Mouse (Mus musculus): ENCODE measurements around the gene Mrrf. TPM values are rescaled to one million over a fixed set of nuclear protein-coding genes. Genes with fewer than 3 reads are reported as not detected.

Gene Mrrf
- polyA plus RNA-seq, 1 experiment from 2014 or later: 23.1 TPM

- ATAC-seq (replicated peaks): no peak
- Histone ChIP-seq H3K27ac (no peak overlapping the region), H3K9me3 (no peaks in the 10 kb centered on the region), H3K4me1 (peaks cover 31% of the 10 kb centered on the region), H3K9ac (no peak overlapping the region), H3K4me2 (peak overlapping the region; percentile 27; the same call in 1 of the 2 replicates), H3K4me3 (peak overlapping the region; percentile 35; the same call in 1 of the 2 replicates), H3K36me3 (replicated peaks) (no peaks in the 10 kb centered on the region), H3K27me3 (replicated peaks) (peaks cover 87% of the 10 kb centered on the region)
- WGBS: 1% methylated on average over 21 of the region's 21 CpGs
Measured at GRCm38 (mm10) chr2:36103069-36103554, 33.1 kb upstream of the Mrrf start.

GRCm38 (mm10) chr2:36103555-36104367 lies 32.4 kb upstream of the Mrrf start:
- Histone ChIP-seq H3K9me3 (no peaks in the 10 kb centered on the region), H3K4me1 (peaks cover 31% of the 10 kb centered on the region), H3K9ac (no peak overlapping the region), H3K27ac (no peak overlapping the region), H3K36me3 (replicated peaks) (no peaks in the 10 kb centered on the region), H3K4me2 (peak overlapping the region; percentile 61), H3K27me3 (replicated peaks) (peaks cover 81% of the 10 kb centered on the region), H3K4me3 (peak overlapping the region; percentile 35)
- peak; percentile 27; the same call in 1 of the 2 replicates for ATAC-seq (replicated peaks)
- under 1% methylated on average over 38 of the region's 38 CpGs for WGBS

- WGBS: under 1% methylated on average over 32 of the region's 32 CpGs
- no peaks in the 10 kb centered on the region for H3K9me3 ChIP-seq
- peaks cover 31% of the 10 kb centered on the region for H3K4me1 ChIP-seq
- H3K4me2 ChIP-seq: peak overlapping the region; percentile 61
- no peaks in the 10 kb centered on the region for H3K36me3 ChIP-seq (replicated peaks)
- H3K4me3 ChIP-seq: peak overlapping the region; percentile 35
- peak; percentile 32; the same call in 1 of the 2 replicates for ATAC-seq (replicated peaks)
- H3K27me3 ChIP-seq (replicated peaks): peaks cover 79% of the 10 kb centered on the region
- no peak overlapping the region for H3K9ac ChIP-seq
- no peak overlapping the region for H3K27ac ChIP-seq
Measured at GRCm38 (mm10) chr2:36104436-36104955, 31.7 kb upstream of the Mrrf start.

GRCm38 (mm10) chr2:36104956-36105741 lies 31.0 kb upstream of the Mrrf start, which contains the start of gene Lhx6:
TSS of gene Lhx6 (minus strand) at chr2:36105408.
- H3K27ac ChIP-seq: no peak within 1 kb of the TSS
- WGBS: under 1% methylated on average over 55 of the region's 58 CpGs
- peak; percentile 28; the same call in 1 of the 2 replicates for ATAC-seq (replicated peaks)

DNA sequence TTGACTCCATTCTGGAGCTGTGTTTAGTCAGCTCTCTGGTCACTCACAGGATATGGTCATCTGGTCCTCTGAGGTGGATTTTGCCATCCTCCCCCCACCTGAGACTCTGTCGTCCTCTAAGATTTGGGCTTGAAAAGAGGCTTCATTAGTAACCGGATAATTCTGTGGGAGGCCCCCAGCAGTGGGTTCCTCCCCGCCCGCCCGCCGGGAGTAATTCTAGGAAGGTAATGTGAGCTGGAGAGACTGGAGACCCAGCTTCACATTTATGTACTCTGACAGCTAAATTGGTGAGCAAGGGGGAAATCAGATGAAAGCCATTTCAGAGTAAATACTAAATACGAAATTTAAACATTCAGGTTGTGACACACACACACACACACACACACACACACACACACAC lies 27.6 kb upstream of the Mrrf start:
- Histone ChIP-seq H3K36me3 (replicated peaks) (no peaks in the 10 kb centered on the region), H3K4me2 (no peak overlapping the region), H3K9me3 (no peaks in the 10 kb centered on the region), H3K9ac (no peak overlapping the region), H3K27me3 (replicated peaks) (peaks cover 49% of the 10 kb centered on the region), H3K27ac (no peak overlapping the region), H3K4me1 (peaks cover 21% of the 10 kb centered on the region), H3K4me3 (no peak overlapping the region)
- no peak for ATAC-seq (replicated peaks)
- 5% methylated on average over 7 of the region's 7 CpGs for WGBS

More at GRCm38 (mm10) chr2:36104956-36105741, 31.0 kb upstream of the Mrrf start, which contains the start of gene Lhx6:
- H3K9me3 ChIP-seq: no peaks in the 10 kb centered on the region
- H3K4me2 ChIP-seq: peak within 1 kb of the TSS; percentile 61
- H3K36me3 ChIP-seq (replicated peaks): no peaks in the 10 kb centered on the region
- no peak within 1 kb of the TSS for H3K9ac ChIP-seq
- peaks cover 78% of the 10 kb centered on the region for H3K27me3 ChIP-seq (replicated peaks)
- peaks cover 31% of the 10 kb centered on the region for H3K4me1 ChIP-seq
- H3K4me3 ChIP-seq: peak within 1 kb of the TSS; percentile 35

GRCm38 (mm10) chr2:36112632-36113031 lies 23.6 kb upstream of the Mrrf start:
- ATAC-seq (replicated peaks): no peak
- Histone ChIP-seq H3K27ac (no peak overlapping the region), H3K9me3 (no peaks in the 10 kb centered on the region), H3K4me3 (no peak overlapping the region), H3K27me3 (replicated peaks) (peaks cover 16% of the 10 kb centered on the region), H3K4me1 (no peaks in the 10 kb centered on the region), H3K4me2 (no peak overlapping the region), H3K36me3 (replicated peaks) (peaks cover 16% of the 10 kb centered on the region), H3K9ac (no peak overlapping the region)
- WGBS: 76% methylated on average over 3 of the region's 3 CpGs

- Histone ChIP-seq H3K27ac (no peak overlapping the region), H3K4me1 (no peaks in the 10 kb centered on the region), H3K36me3 (replicated peaks) (peaks cover 38% of the 10 kb centered on the region), H3K27me3 (replicated peaks) (no peaks in the 10 kb centered on the region), H3K9me3 (no peaks in the 10 kb centered on the region), H3K9ac (no peak overlapping the region), H3K4me3 (no peak overlapping the region), H3K4me2 (no peak overlapping the region)
- ATAC-seq (replicated peaks): no peak
- WGBS: 90% methylated on average over 9 of the region's 9 CpGs
Measured at GRCm38 (mm10) chr2:36126795-36127429, 9.3 kb upstream of the Mrrf start.

- no peaks in the 10 kb centered on the region for H3K9me3 ChIP-seq
- H3K4me2 ChIP-seq: no peak overlapping the region
- no peaks in the 10 kb centered on the region for H3K4me1 ChIP-seq
- no peak overlapping the region for H3K27ac ChIP-seq
- H3K27me3 ChIP-seq (replicated peaks): no peaks in the 10 kb centered on the region
- 81% methylated on average over 4 of the region's 4 CpGs for WGBS
- H3K4me3 ChIP-seq: no peak overlapping the region
- H3K9ac ChIP-seq: no peak overlapping the region
- no peak for ATAC-seq (replicated peaks)
- H3K36me3 ChIP-seq (replicated peaks): peaks cover 34% of the 10 kb centered on the region
Measured at GRCm38 (mm10) chr2:36127973-36128372, 8.2 kb upstream of the Mrrf start.

DNA sequence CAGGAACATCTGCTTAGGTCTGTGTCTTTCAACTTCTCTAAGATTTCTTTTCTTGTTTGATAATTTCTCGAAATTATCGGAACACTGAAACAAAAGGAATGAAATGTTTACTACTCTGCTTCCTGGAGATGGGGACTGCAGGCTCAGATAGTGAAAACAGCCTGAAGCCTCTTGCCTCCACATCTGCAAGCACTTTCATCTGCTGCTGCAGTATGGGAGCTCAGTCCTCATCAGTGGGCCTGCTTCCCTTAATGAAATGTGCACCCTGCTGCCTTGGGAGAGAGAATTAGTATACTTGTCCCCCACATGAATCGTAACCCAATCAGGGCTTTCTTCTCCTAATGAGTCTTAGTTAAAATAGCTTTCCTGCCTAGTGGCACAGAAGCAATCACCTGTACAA lies 7.1 kb upstream of the Mrrf start:
- H3K4me3 ChIP-seq: no peak overlapping the region
- no peak for ATAC-seq (replicated peaks)
- H3K9ac ChIP-seq: no peak overlapping the region
- no peaks in the 10 kb centered on the region for H3K27me3 ChIP-seq (replicated peaks)
- WGBS: 87% methylated on average over 3 of the region's 3 CpGs
- H3K4me2 ChIP-seq: no peak overlapping the region
- H3K27ac ChIP-seq: no peak overlapping the region
- no peaks in the 10 kb centered on the region for H3K9me3 ChIP-seq
- H3K4me1 ChIP-seq: no peaks in the 10 kb centered on the region
- peaks cover 38% of the 10 kb centered on the region for H3K36me3 ChIP-seq (replicated peaks)

DNA sequence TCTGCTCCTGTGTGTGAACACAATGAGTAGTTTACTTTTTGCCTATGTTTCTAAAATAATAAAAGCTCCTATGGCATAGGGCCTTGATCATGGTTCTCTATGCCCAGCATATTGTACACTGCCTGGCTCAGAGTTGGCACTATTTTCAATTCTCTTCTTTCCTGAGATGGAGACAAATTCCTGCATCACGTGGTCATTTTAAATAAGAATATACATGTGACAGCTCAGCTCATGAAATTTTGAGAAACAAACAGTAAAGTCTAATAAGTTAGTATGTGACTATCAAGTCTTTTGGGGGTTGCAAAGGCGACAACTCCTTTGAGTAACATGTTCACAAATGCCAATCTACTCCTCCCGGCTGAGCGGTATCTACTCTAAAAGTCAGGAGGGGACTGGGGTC lies 302 bp upstream of the Mrrf start:
- Histone ChIP-seq H3K4me1 (peaks cover 22% of the 10 kb centered on the region), H3K9me3 (no peaks in the 10 kb centered on the region), H3K4me2 (peak overlapping the region; percentile 64), H3K27me3 (replicated peaks) (no peaks in the 10 kb centered on the region), H3K27ac (peak overlapping the region; percentile 82), H3K36me3 (replicated peaks) (peaks cover 21% of the 10 kb centered on the region), H3K4me3 (peak overlapping the region; percentile 62), H3K9ac (peak overlapping the region; percentile 77)
- WGBS: 0% methylated on average over 4 of the region's 4 CpGs
- 0 out of 2 replicates have a peak, but pooled peaks have one; percentile 2 for ATAC-seq (replicated peaks)

DNA sequence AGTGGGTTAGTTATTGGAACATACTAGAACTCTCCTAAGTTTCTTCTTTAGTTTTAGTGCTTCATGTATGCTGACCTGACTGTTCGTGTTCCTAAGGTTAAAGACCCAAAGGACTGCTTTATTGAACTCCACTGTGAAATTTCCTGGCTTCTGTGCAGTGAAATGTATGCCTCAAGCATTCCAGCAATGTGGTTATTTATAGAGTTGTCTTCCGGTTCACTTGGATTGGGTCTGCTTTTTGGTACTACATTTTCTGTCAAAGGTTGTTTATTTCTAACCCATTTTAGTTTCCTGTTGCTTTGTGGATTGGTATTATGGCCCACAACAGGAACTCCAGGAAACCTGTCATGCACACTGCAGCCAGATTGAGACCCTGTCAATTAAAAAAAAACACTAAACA lies 2.9 kb downstream of the Mrrf start:
- H3K27me3 ChIP-seq (replicated peaks): no peaks in the 10 kb centered on the region
- H3K27ac ChIP-seq: no peak overlapping the region
- no peak overlapping the region for H3K4me3 ChIP-seq
- WGBS: 87% methylated on average over 2 of the region's 2 CpGs
- H3K4me2 ChIP-seq: no peak overlapping the region
- H3K9ac ChIP-seq: no peak overlapping the region
- no peaks in the 10 kb centered on the region for H3K9me3 ChIP-seq
- no peaks in the 10 kb centered on the region; the same call in 1 of the 2 replicates for H3K36me3 ChIP-seq (replicated peaks)
- no peak for ATAC-seq (replicated peaks)
- H3K4me1 ChIP-seq: peaks cover 22% of the 10 kb centered on the region
